Mouse (Mus musculus): Measurements from ENCODE around the gene Fbxw28. TPM values are rescaled to one million over a fixed set of nuclear protein-coding genes. Genes with fewer than 3 reads are reported as not detected.

Fbxw28 gene
- polyA plus RNA-seq (2017; shearing (Covaris generic)): under 1 TPM; 0.12 to 0.77 TPM

GRCm38 (mm10) chr9:109339559-109339958, at the start of gene Fbxw28:
TSS of gene Fbxw28 (minus strand) at chr9:109339659.

GRCm38 (mm10) chr9:109287576-109287975, 51.9 kb downstream of the Fbxw28 start, which contains the start of gene Fbxw14:
TSS of gene Fbxw14 (minus strand) at chr9:109287676.

Other genes starting within 250 kb of the Fbxw28 start
- gene Plxnb1, start 244.3 kb downstream of the Fbxw28 start, polyA plus RNA-seq (2017; shearing (Covaris generic)): 1 to 10 TPM; 4.4 to 5.4 TPM
- gene Fbxw21, start 177.6 kb downstream of the Fbxw28 start, polyA plus RNA-seq (2017; shearing (Covaris generic)): under 1 TPM; 0.40 to 0.59 TPM
- under 1 TPM in 1 of 2 experiments, not detected in 1; 0.18 TPM for gene Fbxw13, start 143.7 kb downstream of the Fbxw28 start, polyA plus RNA-seq (2017; shearing (Covaris generic))
- gene Fbxw20, start 104.9 kb downstream of the Fbxw28 start, polyA plus RNA-seq (2017; shearing (Covaris generic)): 1 to 10 TPM in 1 of 2 experiments, not detected in 1; 1.1 TPM
- under 1 TPM; 0.55 to 0.81 TPM for gene Fbxw14, start 52.0 kb downstream of the Fbxw28 start, polyA plus RNA-seq (2017; shearing (Covaris generic))
- gene Fbxw22, start 64.6 kb upstream of the Fbxw28 start, polyA plus RNA-seq (2017; shearing (Covaris generic)): under 1 TPM in 1 of 2 experiments, not detected in 1; 0.54 TPM
- gene Fbxw16, start 109.5 kb upstream of the Fbxw28 start, polyA plus RNA-seq (2017; shearing (Covaris generic)): not detected
- gene Fbxw19, start 156.2 kb upstream of the Fbxw28 start, polyA plus RNA-seq (2017; shearing (Covaris generic)): under 1 TPM in 1 of 2 experiments, not detected in 1; 0.51 TPM
- under 1 TPM in 1 of 2 experiments, not detected in 1; 0.38 TPM for gene Fbxw15, start 228.6 kb upstream of the Fbxw28 start, polyA plus RNA-seq (2017; shearing (Covaris generic))

Data from inflammation-experienced regulatory T-cells (primary cell).